Mouse (Mus musculus) small intestine, adult 10 weeks (tissue): ENCODE measurements around the gene Xlr4b. TPM values are rescaled to one million over a fixed set of nuclear protein-coding genes. Genes with fewer than 3 reads are reported as not detected.

Experiments used
- polyA plus RNA-seq: library from polyadenylated mRNA; stranded (reverse); fragments of 350-450 nt; fragmentation: Illumina TruSeq; extraction: RNeasy Lipid Tissue Mini Kit (QIAGEN cat#74804); gene quantifications from one replicate; pipeline ENCODE4 v1.2.3, GENCODE M21; 2014; ENCODE audit warnings: low replicate concordance

The Xlr4b gene
- polyA plus RNA-seq, result 25.4 TPM

DNA sequence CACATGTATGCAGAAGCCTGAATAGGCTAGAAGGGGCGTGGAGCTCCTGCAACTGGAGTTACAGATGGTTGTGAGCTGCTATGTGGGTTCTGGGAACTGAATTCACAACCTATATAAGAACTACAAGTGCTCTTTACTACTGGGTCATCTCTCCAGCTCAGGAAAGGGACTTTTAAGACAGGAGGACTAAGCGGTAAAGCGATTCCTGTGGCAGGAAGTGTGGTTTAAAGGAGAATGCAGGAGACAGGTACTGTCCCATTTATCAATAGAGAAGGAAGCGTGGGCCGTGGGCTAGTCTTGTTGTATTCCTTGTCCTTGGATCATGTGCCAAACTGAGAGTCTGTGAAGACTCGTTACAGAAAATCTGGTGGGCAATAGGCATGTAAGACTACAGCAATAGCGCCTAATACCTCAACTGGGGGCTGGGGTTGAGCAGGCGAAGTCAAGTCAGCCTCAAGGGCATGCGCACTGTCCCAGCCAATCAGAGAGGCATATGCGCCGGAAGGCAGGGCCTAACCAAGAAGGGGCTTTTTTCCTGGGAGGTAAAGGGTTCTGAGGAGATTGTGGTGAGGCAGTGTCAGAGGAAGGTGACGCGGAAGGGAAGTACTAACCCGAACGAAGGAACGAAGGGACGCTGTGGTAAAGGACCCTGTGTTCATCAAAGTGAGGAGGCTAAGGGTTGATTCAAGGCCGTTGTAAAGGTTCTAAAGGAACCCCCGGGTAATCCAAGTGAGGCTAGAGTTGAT, at the start of gene Xlr4b:
Xlr4b (plus strand) TSS at position 515 of the 746 bp plus-strand sequence.

DNA sequence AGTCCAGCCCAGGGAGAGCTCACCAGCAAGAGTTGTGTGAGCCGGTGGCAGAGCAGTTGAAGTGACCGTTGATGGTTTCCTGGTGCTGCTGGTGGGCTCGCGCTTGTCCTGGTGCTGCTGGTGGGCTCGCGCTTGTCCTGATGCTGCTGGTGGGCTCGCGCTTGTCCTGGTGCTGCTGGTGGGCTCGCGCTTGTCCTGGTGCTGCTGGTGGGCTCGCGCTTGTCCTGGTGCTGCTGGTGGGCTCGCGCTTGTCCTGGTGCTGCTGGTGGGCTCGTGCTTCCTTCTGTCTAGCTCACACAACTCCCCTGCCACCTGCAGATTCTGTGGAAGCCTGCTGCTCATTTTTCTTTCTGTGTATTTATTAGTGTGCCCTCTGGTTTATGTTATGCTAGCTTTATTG, 37.2 kb upstream of the Xlr4b start, which contains the start of gene Spin2d:
Spin2d (minus strand) TSS at position 101 of the 400 bp plus-strand sequence.

DNA sequence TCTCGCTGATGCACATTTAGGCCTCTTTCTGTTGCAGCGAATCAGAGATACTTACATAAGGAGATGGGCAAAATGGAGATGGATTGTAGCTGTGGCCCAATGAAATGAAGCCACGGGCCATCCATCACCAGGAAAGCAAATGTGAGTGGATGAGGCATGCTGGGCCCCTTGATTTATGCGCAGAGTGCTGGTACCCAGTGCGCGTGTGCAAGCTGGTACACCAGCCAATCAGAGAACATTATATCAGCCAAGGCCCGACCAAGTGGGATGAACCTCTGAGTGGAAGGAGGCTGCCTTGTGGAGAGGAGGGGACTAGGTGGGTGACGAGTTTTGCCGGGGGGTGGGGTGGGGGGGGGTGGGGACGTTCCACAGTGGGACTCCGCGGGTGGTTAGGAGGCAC, 22.2 kb upstream of the Xlr4b start, which contains the start of gene Xlr3b:
Xlr3b (plus strand) TSS at position 274 of the 400 bp plus-strand sequence.

DNA sequence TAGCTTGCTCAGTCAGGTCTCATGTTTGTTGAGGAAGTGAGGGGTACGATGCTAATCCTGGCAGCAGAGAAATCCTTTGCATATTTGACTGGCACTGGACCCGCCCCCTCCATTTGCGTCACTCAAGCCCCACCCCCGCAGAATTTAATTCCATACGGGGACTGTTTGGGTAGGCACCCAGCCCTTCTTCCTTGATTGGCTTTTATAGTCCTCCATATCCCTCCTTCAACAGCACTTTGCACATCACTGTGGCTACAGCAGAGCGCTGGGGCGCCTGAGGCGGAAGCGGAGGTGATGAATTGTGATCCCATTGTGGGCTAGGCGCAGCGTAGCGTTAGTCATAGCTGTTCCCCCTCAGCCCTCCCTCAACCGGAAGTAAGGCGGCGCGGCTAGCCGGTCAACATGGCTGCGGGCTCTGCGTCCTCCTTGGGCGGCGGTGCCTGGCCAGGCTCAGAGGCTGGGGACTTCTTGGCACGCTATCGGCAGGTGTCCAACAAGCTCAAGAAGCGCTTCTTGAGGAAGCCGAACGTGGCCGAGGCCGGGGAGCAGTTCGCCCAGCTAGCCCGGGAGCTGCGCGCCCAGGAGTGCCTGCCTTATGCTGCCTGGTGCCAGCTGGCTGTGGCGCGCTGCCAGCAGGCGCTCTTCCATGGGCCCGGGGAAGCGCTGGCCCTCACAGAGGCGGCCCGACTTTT, 13.9 kb downstream of the Xlr4b start, which contains the start of gene F8a:
F8a (plus strand) TSS at position 378 of the 692 bp plus-strand sequence.

DNA sequence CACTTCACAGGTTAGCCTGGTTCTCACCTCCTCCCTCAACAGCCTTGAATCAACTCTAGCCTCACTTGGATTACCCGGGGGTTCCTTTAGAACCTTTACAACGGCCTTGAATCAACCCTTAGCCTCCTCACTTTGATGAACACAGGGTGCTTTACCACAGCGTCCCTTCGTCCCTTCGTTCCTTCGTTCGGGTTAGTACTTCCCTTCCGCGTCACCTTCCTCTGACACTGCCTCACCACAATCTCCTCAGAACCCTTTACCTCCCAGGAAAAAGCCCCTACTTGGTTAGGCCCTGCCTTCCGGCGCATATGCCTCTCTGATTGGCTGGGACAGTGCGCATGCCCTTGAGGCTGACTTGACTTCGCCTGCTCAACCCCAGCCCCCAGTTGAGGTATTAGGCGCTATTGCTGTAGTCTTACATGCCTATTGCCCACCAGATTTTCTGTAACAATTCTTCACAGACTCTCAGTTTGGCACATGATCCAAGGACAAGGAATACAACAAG, 28.7 kb downstream of the Xlr4b start, which contains the start of gene Xlr4c:
Xlr4c (minus strand) TSS at position 310 of the 505 bp plus-strand sequence.

DNA sequence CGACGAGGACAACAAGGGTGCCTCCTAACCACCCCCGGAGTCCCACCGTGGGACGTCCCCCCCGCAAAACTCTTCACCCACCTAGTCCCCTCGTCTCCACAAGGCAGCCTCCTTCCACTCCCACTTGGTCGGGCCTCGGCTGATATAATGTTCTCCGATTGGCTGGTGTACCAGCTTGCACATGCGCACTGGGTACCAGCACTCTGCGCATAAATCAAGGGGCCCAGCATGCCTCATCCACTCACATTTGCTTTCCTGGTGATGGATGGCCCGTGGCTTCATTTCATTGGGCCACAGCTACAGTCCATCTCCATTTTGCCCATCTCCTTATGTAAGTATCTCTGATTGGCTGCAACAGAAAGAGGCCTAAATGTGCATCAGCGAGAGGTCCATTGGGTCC, 51.1 kb downstream of the Xlr4b start, which contains the start of gene Xlr3c:
Xlr3c (minus strand) TSS at position 121 of the 400 bp plus-strand sequence.

Other genes starting within 250 kb of the Xlr4b start
- 1.0 TPM for gene Zfp185, start 227.0 kb upstream of the Xlr4b start, polyA plus RNA-seq
- gene Pnma5, start 177.2 kb upstream of the Xlr4b start, polyA plus RNA-seq, result not detected
- gene Pnma3, start 149.5 kb upstream of the Xlr4b start, polyA plus RNA-seq, result not detected
- 7.1 TPM for gene Xlr4a, start 131.9 kb upstream of the Xlr4b start, polyA plus RNA-seq
- gene Xlr3a, start 117.2 kb upstream of the Xlr4b start, polyA plus RNA-seq, result 8.7 TPM
- gene Gm14685, start 97.3 kb upstream of the Xlr4b start, polyA plus RNA-seq, result not detected
- not detected for gene Xlr5b, start 65.5 kb upstream of the Xlr4b start, polyA plus RNA-seq
- gene DXBay18, start 64.9 kb upstream of the Xlr4b start, polyA plus RNA-seq, result not detected
- gene Spin2d, start 37.3 kb upstream of the Xlr4b start, polyA plus RNA-seq, result not detected
- 7.8 TPM for gene Xlr3b, start 22.1 kb upstream of the Xlr4b start, polyA plus RNA-seq
- 9.3 TPM for gene F8a, start 14.0 kb downstream of the Xlr4b start, polyA plus RNA-seq
- 6.4 TPM for gene Xlr4c, start 28.8 kb downstream of the Xlr4b start, polyA plus RNA-seq
- gene Xlr3c, start 51.1 kb downstream of the Xlr4b start, polyA plus RNA-seq, result not detected
- not detected for gene Xlr5a, start 78.6 kb downstream of the Xlr4b start, polyA plus RNA-seq
- gene Xlr5c, start 78.6 kb downstream of the Xlr4b start, polyA plus RNA-seq, result 0.48 TPM
- gene Gm45015, start 122.5 kb downstream of the Xlr4b start, polyA plus RNA-seq, result not detected
- 6.1 TPM for gene Zfp275, start 128.3 kb downstream of the Xlr4b start, polyA plus RNA-seq
- gene Gm18336, start 184.4 kb downstream of the Xlr4b start, polyA plus RNA-seq, result not detected
- 1.2 TPM for gene Zfp92, start 196.8 kb downstream of the Xlr4b start, polyA plus RNA-seq
- not detected for gene Trex2, start 221.0 kb downstream of the Xlr4b start, polyA plus RNA-seq
- gene Haus7, start 244.7 kb downstream of the Xlr4b start, polyA plus RNA-seq, result 2.8 TPM